Mouse (Mus musculus) thymus, postnatal 0 days (tissue): Measurements from ENCODE around the gene Mogat2. TPM values are rescaled to one million over a fixed set of nuclear protein-coding genes. Genes with fewer than 3 reads are reported as not detected.

Experiments
- DNase-seq: peaks from one replicate; pipeline ENCODE4 v3.0.0-alpha.2; 2015; ENCODE audit warnings: low spot score
- polyA plus RNA-seq: library from polyadenylated mRNA; unstranded; fragments of >200 nt; fragmentation: Nextera tagmentation; extraction: Ambion mirVana; gene quantifications from 2 replicates; pipeline ENCODE4 v1.2.1, GENCODE M21; 2015

Gene Mogat2
- polyA plus RNA-seq, 1 experiment from 2014 or later: 0.25 TPM

GRCm38 (mm10) chr7:99194511-99194910 lies 43.9 kb downstream of the Mogat2 start:
- DNase-seq: no peak

GRCm38 (mm10) chr7:99193926-99194325 lies 44.5 kb downstream of the Mogat2 start:
- no peak for DNase-seq

GRCm38 (mm10) chr7:99191411-99191810 lies 47.0 kb downstream of the Mogat2 start:
- DNase-seq: no peak

- DNase-seq: no peak
Measured at GRCm38 (mm10) chr7:99189885-99190284, 48.5 kb downstream of the Mogat2 start.

GRCm38 (mm10) chr7:99188630-99189029 lies 49.8 kb downstream of the Mogat2 start:
- no peak for DNase-seq

GRCm38 (mm10) chr7:99187451-99187850 lies 51.0 kb downstream of the Mogat2 start:
- DNase-seq: no peak

- no peak for DNase-seq
Measured at GRCm38 (mm10) chr7:99185405-99185804, 53.0 kb downstream of the Mogat2 start.

- DNase-seq: no peak
Measured at GRCm38 (mm10) chr7:99183751-99184150, 54.7 kb downstream of the Mogat2 start.

- peak; percentile 93 for DNase-seq
Measured at GRCm38 (mm10) chr7:99182432-99183172, 55.8 kb downstream of the Mogat2 start, which contains the start of gene Dgat2. TSS of gene Dgat2 (minus strand) at chr7:99182719.

GRCm38 (mm10) chr7:99181619-99182431 lies 56.6 kb downstream of the Mogat2 start:
- peak; percentile 16 for DNase-seq

- DNase-seq: no peak
Measured at GRCm38 (mm10) chr7:99180162-99180561, 58.3 kb downstream of the Mogat2 start.

- no peak for DNase-seq
Measured at GRCm38 (mm10) chr7:99179271-99179670, 59.1 kb downstream of the Mogat2 start.

- DNase-seq: no peak
Measured at GRCm38 (mm10) chr7:99177386-99177785, 61.0 kb downstream of the Mogat2 start.

- no peak for DNase-seq
Measured at GRCm38 (mm10) chr7:99175666-99176065, 62.8 kb downstream of the Mogat2 start.

- no peak for DNase-seq
Measured at GRCm38 (mm10) chr7:99175118-99175517, 63.3 kb downstream of the Mogat2 start.

- no peak for DNase-seq
Measured at GRCm38 (mm10) chr7:99174006-99174405, 64.4 kb downstream of the Mogat2 start.

GRCm38 (mm10) chr7:99172898-99173297 lies 65.5 kb downstream of the Mogat2 start:
- DNase-seq: no peak

GRCm38 (mm10) chr7:99171730-99172463 lies 66.5 kb downstream of the Mogat2 start:
- no peak for DNase-seq

GRCm38 (mm10) chr7:99170519-99170918 lies 67.9 kb downstream of the Mogat2 start:
- DNase-seq: no peak

- DNase-seq: no peak
Measured at GRCm38 (mm10) chr7:99169717-99170403, 68.6 kb downstream of the Mogat2 start.
